Comparison of ENCODE assay signal across 11 mouse cellular contexts in the genomic region with DNA sequence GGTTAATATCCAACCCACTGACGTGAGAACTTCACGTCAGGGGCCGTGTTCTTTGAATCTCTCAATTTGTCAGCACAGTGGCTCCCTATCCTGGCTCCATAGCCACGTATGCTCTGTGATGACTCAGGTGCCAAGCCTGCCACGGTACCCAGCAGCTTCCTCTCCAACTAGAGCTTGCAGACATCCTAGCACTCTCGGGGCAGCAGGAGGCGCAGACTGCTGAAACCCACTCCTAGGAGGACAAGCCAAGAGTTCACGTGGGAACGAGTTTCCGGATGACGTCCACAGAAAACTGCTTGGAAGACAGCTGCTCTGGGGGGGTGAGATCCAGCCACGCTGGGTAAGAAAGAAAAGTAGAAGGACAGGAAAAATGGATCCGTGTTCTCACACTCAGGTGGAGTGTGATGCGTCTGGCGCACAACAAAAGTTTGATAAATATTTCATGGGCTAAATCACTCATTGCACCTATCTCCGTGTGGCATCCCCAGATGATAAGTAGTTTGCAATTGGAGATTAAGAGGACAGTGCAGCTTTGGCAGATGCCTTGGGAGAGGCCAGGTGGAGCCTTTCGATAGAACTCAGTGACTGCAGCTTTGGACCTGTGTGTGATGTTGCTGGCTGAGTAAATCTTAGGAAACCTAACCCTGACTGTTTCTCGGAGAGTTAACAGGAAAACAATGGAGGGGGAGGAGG. TPM values are rescaled to one million over a fixed set of nuclear protein-coding genes. Genes with fewer than 3 reads are reported as not detected.
DNase-seq lines count a peak whose midpoint lies in the region; ATAC-seq and TF ChIP-seq lines count a peak whose summit lies in the region.
"Had no signal": no experiment of that assay in that cellular context is flagged by ENCODE, and none has a peak within 500 bp of the region (broad histone marks: within the 10 kb centered on the region; RNA-seq: fewer than 3 reads in every experiment).

No protein-coding gene starts in this region.

- 54% methylated on average over 18 of the region's 18 CpGs for WGBS in hindbrain, postnatal 0 days

- no peaks in the 10 kb centered on the region for H3K9me3 ChIP-seq in hindbrain, postnatal 0 days (ENCODE audit: low read length)

- peak; percentile 90 for ATAC-seq in frontal cortex, adult (ENCODE audit: low TSS enrichment)
- ATAC-seq in hindbrain, postnatal 0 days, result peak; percentile 35; the same call in 1 of the 2 replicates

- H3K4me3 ChIP-seq in hindbrain, postnatal 0 days (ENCODE audit: low read length), result no peak overlapping the region

- DNase-seq in frontal cortex, postnatal 25 days (ENCODE audit: low spot score in 2 of 2), result no peak
- DNase-seq in cerebellum, adult 9-10 months, result peak; percentile 61
- no peak for DNase-seq in hindbrain, postnatal 0 days (ENCODE audit: low spot score)
- DNase-seq in left cerebral cortex, postnatal 4 days, result peak; percentile 48
- DNase-seq in adrenal gland, postnatal 14 days, result no peak
- no peak for DNase-seq in spleen, postnatal 4 days (ENCODE audit: low spot score in 2 of 2)
- no peak for DNase-seq in adipocyte (ENCODE audit: low spot score)

- H3K27ac ChIP-seq in hindbrain, postnatal 0 days, result no peak overlapping the region

- H3K9ac ChIP-seq in hindbrain, postnatal 0 days (replicated peaks; ENCODE audit: low read length), result no peak overlapping the region

- H3K27me3 ChIP-seq in hindbrain, postnatal 0 days (ENCODE audit: insufficient read depth, low read length), result no peaks in the 10 kb centered on the region

- intact Hi-C loops in left cerebral cortex, postnatal 4 days (cut with DNase I), result no loop called here

- 0 out of 2 replicates have a peak, but pooled peaks have one; percentile 18 for TF ChIP-seq CTCF in hindbrain, postnatal 0 days (IDR thresholded peaks at IDR 0.05; ENCODE audit: low read depth)

- H3K4me1 ChIP-seq in hindbrain, postnatal 0 days (ENCODE audit: insufficient read depth, low read length), result no peaks in the 10 kb centered on the region; the same call in 1 of the 2 replicates

- no peak overlapping the region for H3K4me2 ChIP-seq in hindbrain, postnatal 0 days (ENCODE audit: low read depth, low read length)

- no peaks in the 10 kb centered on the region for H3K36me3 ChIP-seq in hindbrain, postnatal 0 days (ENCODE audit: insufficient read depth, low read length)

RNA-seq across cellular contexts. Expression of gene Clmp, which starts 31.6 kb away (rescaled TPM):
- 66.0 and 79.5 TPM in 2 replicates for total RNA-seq in hindbrain, postnatal 0 days (2014; rRNA removed)
- polyA plus RNA-seq in hindbrain, postnatal 0 days (2015; fragmentation: Nextera tagmentation; extraction: Ambion mirVana), result 42.3 and 43.3 TPM in 2 replicates
- total RNA-seq in left cerebral cortex, postnatal 4 days (2021), result 100 to 1,000 TPM; 116 to 135 TPM
- total RNA-seq in adrenal gland, postnatal 14 days (2021), result 6.5 and 7.4 TPM in 2 replicates

RNA-seq across cellular contexts. Expression of gene Gm21915, which starts 46.9 kb away (rescaled TPM):
- not detected in 2 replicates for total RNA-seq in hindbrain, postnatal 0 days (2014; rRNA removed)
- polyA plus RNA-seq in hindbrain, postnatal 0 days (2015; fragmentation: Nextera tagmentation; extraction: Ambion mirVana), result not detected in 2 replicates
- total RNA-seq in left cerebral cortex, postnatal 4 days (2021), result not detected
- total RNA-seq in adrenal gland, postnatal 14 days (2021), result not detected in 2 replicates
- total RNA-seq: layer of hippocampus, postnatal 36 days had no signal
- polyA plus RNA-seq: C2C12; neural tube, embryonic 14.5 days had no signal

Comparison
In these comparisons a context has a peak if more than half of its experiments do, and no peak if none do; other contexts are left out.
1. DNase-seq: peak in cerebellum, adult 9-10 months (single experiment) and left cerebral cortex, postnatal 4 days (single experiment); none in frontal cortex, postnatal 25 days (0 of 2), hindbrain, postnatal 0 days (single experiment), adrenal gland, postnatal 14 days (single experiment), spleen, postnatal 4 days (0 of 2) and adipocyte (single experiment).